Mouse (Mus musculus): Measurements from ENCODE around the gene Ackr1.

Ackr1 gene

DNA sequence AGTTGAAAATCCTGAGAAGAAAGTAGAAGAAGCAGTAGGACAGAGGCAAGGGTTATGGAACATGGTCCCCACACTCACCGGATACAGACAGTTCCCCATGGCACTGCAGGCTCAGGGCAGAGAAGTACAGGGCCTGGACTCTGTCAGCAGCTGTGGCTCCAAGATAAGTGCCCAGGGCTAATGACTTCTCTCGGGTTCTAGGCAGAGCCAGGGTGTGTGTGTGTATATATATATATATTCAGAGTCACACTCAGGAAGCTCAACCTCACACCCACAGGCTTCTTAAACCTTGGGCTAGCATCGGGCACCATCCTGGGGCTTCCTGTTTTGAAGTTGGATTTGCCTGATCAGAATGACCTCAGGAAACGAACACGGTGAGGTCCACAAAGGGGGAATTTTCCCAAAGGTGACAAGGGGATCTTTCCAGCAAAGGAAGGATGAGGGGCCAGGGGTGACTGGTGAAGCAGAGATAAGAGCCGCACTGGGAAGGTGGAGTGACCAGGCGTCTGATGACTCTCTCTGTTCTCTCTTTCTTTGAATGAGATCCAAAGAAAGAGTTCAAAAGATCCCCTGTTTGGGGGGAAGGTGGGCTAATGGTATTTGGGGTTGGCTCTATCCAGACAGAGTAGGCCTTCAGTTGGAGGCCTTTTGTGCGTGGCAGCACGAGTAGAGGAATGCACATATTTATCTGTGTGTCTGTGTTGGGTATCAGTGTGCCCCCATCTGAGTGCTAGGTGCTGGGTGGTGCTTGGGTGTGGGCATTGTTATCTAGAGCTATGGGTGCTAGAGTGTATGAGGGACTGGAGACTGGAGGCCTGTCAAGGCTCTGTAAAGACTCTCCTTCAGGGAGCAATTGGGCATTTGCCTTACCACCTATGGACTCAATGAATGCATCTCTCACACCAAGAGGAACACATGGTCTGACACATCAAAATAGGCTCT is at the start of gene Ackr1:
Gene Ackr1 (minus strand): TSS at position 439 of the 942 bp plus-strand sequence.
- Histone ChIP-seq H3K27me3 (ENCODE audit: insufficient read depth, low read length) (peaks cover 25% of the 10 kb centered on the region), H3K4me1 (replicated peaks; ENCODE audit: low read depth, low read length) (peaks cover 13% of the 10 kb centered on the region), H3K4me3 (replicated peaks; ENCODE audit: low read length) (no peak within 1 kb of the TSS), H3K36me3 (ENCODE audit: insufficient read depth, low read length) (no peaks in the 10 kb centered on the region), H3K9me3 (ENCODE audit: low read length) (no peaks in the 10 kb centered on the region)
- TF ChIP-seq NANOG (IDR thresholded peaks at IDR 0.05; ENCODE audit: borderline replicate concordance, low read length) (no peak), CTCF (conservative IDR thresholded peaks at IDR 0.05; ENCODE audit: low read length) (no peak), POU5F1 (IDR thresholded peaks at IDR 0.05; ENCODE audit: borderline replicate concordance, low read length) (no peak)

DNA sequence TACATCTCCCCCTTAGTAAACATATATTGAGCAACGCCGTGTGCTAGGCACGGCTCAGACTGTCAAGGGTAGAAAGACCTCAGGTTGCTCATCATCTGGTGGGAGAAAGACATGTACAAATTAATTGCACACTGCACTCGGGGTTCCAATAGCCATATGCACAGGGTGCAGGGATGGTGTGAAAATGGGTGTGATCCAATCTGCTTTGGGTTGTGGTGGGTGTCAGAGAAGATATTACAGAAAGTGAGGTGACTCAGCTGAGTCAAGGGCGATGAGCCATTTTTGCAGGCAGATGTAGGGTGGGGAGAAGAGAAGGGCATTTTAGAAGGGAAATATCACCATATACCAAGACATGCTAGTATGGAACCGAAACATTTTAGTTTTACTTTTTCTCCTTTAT is 47.9 kb upstream of the Ackr1 start:
- Histone ChIP-seq H3K36me3 (ENCODE audit: insufficient read depth, low read length) (no peaks in the 10 kb centered on the region), H3K4me3 (replicated peaks; ENCODE audit: low read length) (no peak overlapping the region), H3K9me3 (ENCODE audit: low read length) (no peaks in the 10 kb centered on the region), H3K4me1 (replicated peaks; ENCODE audit: low read depth, low read length) (no peaks in the 10 kb centered on the region), H3K27me3 (ENCODE audit: insufficient read depth, low read length) (peaks cover 6% of the 10 kb centered on the region)
- TF ChIP-seq POU5F1 (IDR thresholded peaks at IDR 0.05; ENCODE audit: borderline replicate concordance, low read length) (no peak), CTCF (conservative IDR thresholded peaks at IDR 0.05; ENCODE audit: low read length) (no peak), NANOG (IDR thresholded peaks at IDR 0.05; ENCODE audit: borderline replicate concordance, low read length) (no peak)

DNA sequence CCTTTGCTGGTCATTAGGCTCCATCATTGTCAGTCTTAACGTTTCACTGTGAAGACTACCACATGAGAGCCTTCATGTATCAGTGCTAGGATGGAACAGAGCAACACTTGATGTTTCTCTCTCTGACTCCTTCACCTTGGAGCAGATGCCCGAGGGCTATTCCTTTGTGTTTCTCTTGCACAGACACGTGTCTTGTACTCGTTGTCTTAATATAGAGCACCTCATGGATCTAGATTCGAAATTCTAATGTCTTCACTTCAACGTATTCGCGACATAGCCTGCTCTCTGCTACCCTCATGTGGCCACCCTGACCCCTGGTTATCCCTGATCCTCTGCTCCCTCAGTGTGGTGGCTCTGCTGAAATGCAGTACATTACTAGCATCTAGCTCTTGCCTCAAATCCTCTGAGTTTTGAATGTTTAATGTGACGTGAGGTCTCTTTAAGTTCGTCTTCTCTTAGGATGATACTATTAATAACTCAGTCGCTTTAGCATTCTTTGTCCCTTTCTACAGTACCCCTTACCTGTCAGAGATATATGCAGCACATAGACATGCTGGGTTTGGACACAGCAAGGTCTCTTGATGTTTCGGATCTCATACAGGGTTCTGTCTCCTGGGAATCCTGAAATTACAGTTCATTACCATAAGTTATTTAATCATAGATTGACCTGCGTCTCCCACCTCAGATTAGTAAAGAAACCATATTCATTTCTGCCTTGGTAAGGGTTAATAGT is 44.0 kb upstream of the Ackr1 start:
- TF ChIP-seq CTCF (conservative IDR thresholded peaks at IDR 0.05; ENCODE audit: low read length) (peak; percentile 33), POU5F1 (IDR thresholded peaks at IDR 0.05; ENCODE audit: borderline replicate concordance, low read length) (no peak), NANOG (IDR thresholded peaks at IDR 0.05; ENCODE audit: borderline replicate concordance, low read length) (no peak)
- Histone ChIP-seq H3K9me3 (ENCODE audit: low read length) (no peaks in the 10 kb centered on the region), H3K4me3 (replicated peaks; ENCODE audit: low read length) (no peak overlapping the region), H3K4me1 (replicated peaks; ENCODE audit: low read depth, low read length) (no peaks in the 10 kb centered on the region), H3K27me3 (ENCODE audit: insufficient read depth, low read length) (peaks cover 8% of the 10 kb centered on the region), H3K36me3 (ENCODE audit: insufficient read depth, low read length) (no peaks in the 10 kb centered on the region)

DNA sequence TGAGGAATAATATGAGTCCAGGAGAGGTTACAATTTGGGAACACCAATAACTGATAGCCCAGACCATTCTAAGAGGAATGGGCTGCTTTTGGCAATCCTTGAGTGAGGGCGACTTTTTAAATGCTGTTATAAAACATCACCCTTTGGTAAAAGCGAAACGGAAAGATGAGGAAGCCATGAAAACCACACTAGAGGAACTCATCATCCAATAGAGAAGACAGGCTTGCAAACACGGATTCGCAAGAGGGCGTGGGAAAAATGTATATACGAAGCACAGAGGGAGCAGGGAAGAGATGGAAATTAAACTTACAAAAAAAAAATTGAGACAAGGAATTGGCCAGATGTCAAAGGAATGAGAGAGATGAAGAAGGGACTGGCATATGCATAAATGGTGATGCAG is 40.5 kb upstream of the Ackr1 start:
- no peak overlapping the region for H3K4me3 ChIP-seq (replicated peaks; ENCODE audit: low read length)
- TF ChIP-seq CTCF (conservative IDR thresholded peaks at IDR 0.05; ENCODE audit: low read length) (no peak), POU5F1 (IDR thresholded peaks at IDR 0.05; ENCODE audit: borderline replicate concordance, low read length) (no peak), NANOG (IDR thresholded peaks at IDR 0.05; ENCODE audit: borderline replicate concordance, low read length) (no peak)
- peaks cover 26% of the 10 kb centered on the region for H3K27me3 ChIP-seq (ENCODE audit: insufficient read depth, low read length)
- H3K4me1 ChIP-seq (replicated peaks; ENCODE audit: low read depth, low read length), result no peaks in the 10 kb centered on the region
- H3K36me3 ChIP-seq (ENCODE audit: insufficient read depth, low read length), result no peaks in the 10 kb centered on the region
- H3K9me3 ChIP-seq (ENCODE audit: low read length), result no peaks in the 10 kb centered on the region

DNA sequence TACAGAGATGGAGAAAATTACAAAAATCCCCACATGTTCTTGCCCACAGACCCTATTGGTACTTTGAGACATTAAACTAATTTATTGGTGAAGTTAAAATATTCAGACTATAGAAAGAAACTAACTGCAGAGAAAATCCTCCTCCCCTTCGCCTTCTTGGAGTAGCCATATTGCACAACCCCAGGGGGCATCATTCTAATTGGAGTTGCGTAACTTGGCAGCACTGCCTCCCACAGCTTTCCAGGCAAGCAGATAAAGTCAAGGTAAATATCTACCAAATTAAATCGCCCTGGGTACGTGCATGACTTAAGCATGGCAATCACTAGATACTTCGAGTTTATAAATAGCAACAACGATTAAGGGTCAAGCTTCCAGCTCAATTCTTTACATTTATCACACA is 38.0 kb upstream of the Ackr1 start:
- H3K27me3 ChIP-seq (ENCODE audit: insufficient read depth, low read length), result peaks cover 44% of the 10 kb centered on the region
- no peak overlapping the region for H3K4me3 ChIP-seq (replicated peaks; ENCODE audit: low read length)
- TF ChIP-seq POU5F1 (IDR thresholded peaks at IDR 0.05; ENCODE audit: borderline replicate concordance, low read length), result no peak
- TF ChIP-seq NANOG (IDR thresholded peaks at IDR 0.05; ENCODE audit: borderline replicate concordance, low read length), result no peak
- no peak for TF ChIP-seq CTCF (conservative IDR thresholded peaks at IDR 0.05; ENCODE audit: low read length)
- no peaks in the 10 kb centered on the region for H3K36me3 ChIP-seq (ENCODE audit: insufficient read depth, low read length)
- peaks cover 12% of the 10 kb centered on the region for H3K4me1 ChIP-seq (replicated peaks; ENCODE audit: low read depth, low read length)
- H3K9me3 ChIP-seq (ENCODE audit: low read length), result no peaks in the 10 kb centered on the region

DNA sequence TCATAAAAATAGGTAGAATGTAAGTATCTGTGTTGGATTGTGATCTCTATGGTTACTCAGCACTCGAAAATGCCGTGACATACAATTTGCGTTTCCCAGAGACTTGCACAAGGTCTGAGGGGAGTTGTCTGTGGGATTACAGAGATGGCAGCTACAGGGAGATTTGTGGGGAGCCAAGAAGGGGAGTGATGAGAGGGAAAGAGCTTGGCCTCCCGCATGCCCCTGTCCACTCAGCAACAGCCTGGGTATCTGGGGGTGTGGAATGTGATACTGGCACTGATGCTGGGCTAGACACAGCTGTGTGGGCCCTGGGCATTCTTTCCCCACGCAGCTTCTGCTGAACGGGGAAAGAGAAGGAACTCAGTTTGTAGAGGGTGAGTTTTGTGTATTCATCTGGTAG is 36.9 kb upstream of the Ackr1 start:
- TF ChIP-seq POU5F1 (IDR thresholded peaks at IDR 0.05; ENCODE audit: borderline replicate concordance, low read length) (no peak), CTCF (conservative IDR thresholded peaks at IDR 0.05; ENCODE audit: low read length) (no peak), NANOG (IDR thresholded peaks at IDR 0.05; ENCODE audit: borderline replicate concordance, low read length) (no peak)
- Histone ChIP-seq H3K9me3 (ENCODE audit: low read length) (no peaks in the 10 kb centered on the region), H3K27me3 (ENCODE audit: insufficient read depth, low read length) (peaks cover 54% of the 10 kb centered on the region), H3K4me1 (replicated peaks; ENCODE audit: low read depth, low read length) (peaks cover 24% of the 10 kb centered on the region), H3K4me3 (replicated peaks; ENCODE audit: low read length) (no peak overlapping the region), H3K36me3 (ENCODE audit: insufficient read depth, low read length) (no peaks in the 10 kb centered on the region)

DNA sequence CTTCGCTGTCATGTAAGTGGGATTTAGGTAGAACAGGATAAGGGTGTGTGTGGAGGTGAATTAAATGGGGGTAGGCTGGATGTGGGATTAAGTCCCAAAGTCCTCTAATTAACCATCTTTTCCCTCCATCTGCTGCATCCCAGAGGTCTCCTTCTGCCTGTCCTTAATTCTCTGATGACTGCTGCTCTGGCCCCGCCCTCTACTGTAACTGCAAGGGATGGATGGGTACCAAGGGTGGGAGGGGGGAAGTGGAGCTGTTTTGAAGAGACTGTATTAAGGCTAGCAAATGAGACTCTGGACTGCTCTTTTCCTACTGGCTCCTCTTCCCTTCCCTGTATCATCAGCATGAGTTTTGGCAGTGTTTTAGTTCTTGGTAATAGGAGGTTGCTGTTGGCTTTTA is 36.1 kb upstream of the Ackr1 start:
- peaks cover 24% of the 10 kb centered on the region for H3K4me1 ChIP-seq (replicated peaks; ENCODE audit: low read depth, low read length)
- H3K36me3 ChIP-seq (ENCODE audit: insufficient read depth, low read length), result no peaks in the 10 kb centered on the region
- peaks cover 62% of the 10 kb centered on the region for H3K27me3 ChIP-seq (ENCODE audit: insufficient read depth, low read length)
- H3K4me3 ChIP-seq (replicated peaks; ENCODE audit: low read length), result no peak overlapping the region
- TF ChIP-seq NANOG (IDR thresholded peaks at IDR 0.05; ENCODE audit: borderline replicate concordance, low read length), result no peak
- H3K9me3 ChIP-seq (ENCODE audit: low read length), result no peaks in the 10 kb centered on the region

DNA sequence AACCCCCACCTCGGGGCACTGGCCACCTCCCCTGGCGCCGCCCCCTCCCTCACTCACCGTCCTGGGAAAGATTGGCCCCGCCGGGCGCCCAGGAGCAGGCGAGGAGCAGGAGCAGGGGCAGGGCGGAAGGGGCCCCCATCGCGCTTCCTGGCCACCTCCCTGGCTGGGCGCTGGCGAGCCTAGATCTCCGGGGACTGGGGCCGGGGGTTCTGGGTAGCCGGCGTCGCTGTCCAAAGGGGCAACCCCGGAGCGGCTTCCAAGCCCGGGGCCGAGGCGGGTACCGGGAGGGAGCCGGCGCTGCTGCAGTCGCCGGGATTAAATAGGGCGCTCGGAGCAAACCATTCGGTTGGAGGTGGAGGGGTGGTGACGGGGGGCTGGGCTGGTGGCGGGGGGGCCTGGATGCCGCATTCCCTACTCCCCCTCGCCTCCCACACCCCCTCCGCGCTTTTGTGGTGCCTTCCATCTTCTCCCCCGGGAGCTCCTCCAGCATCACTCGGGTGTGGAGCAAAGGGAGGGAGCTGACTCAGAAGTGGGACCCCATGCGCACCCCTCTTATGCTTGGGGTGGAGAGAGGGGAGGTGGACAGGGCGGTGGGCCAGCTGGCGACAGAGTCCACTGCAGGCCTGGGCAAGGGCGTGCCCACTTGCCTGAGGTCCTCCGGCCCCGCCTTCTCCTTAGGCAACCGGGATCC is 34.0 kb upstream of the Ackr1 start, which contains the start of gene Cadm3:
Gene Cadm3 (minus strand): TSS at position 340 of the 691 bp plus-strand sequence.
- peak within 1 kb of the TSS; percentile 87 for H3K4me3 ChIP-seq (replicated peaks; ENCODE audit: low read length)
- H3K36me3 ChIP-seq (ENCODE audit: insufficient read depth, low read length), result no peaks in the 10 kb centered on the region
- peaks cover 78% of the 10 kb centered on the region for H3K27me3 ChIP-seq (ENCODE audit: insufficient read depth, low read length)
- H3K4me1 ChIP-seq (replicated peaks; ENCODE audit: low read depth, low read length), result peaks cover 24% of the 10 kb centered on the region
- no peak for TF ChIP-seq CTCF (conservative IDR thresholded peaks at IDR 0.05; ENCODE audit: low read length)
- no peak for TF ChIP-seq POU5F1 (IDR thresholded peaks at IDR 0.05; ENCODE audit: borderline replicate concordance, low read length)
- TF ChIP-seq NANOG (IDR thresholded peaks at IDR 0.05; ENCODE audit: borderline replicate concordance, low read length), result no peak
- no peaks in the 10 kb centered on the region for H3K9me3 ChIP-seq (ENCODE audit: low read length)

All from E14TG2a.4 (cell line).